Mouse (Mus musculus) CD4-positive helper T cell, adult 2 months (primary cell): ENCODE results near the gene Map3k4.
"Not testable (repeated sequence)": the region's sequence is repeated elsewhere in the genome, so short reads cannot be mapped to it uniquely, and the experiment has no call there.

ENCODE experiments used
- DNase-seq: peaks from one replicate; pipeline ENCODE4 v3.0.0-alpha.2; 2012; ENCODE audit warnings: low read depth, missing footprints, low spot score

Gene Map3k4

GRCm38 (mm10) chr17:12224551-12224950 is 94.0 kb downstream of the Map3k4 start:
- not testable (repeated sequence) for DNase-seq

DNA sequence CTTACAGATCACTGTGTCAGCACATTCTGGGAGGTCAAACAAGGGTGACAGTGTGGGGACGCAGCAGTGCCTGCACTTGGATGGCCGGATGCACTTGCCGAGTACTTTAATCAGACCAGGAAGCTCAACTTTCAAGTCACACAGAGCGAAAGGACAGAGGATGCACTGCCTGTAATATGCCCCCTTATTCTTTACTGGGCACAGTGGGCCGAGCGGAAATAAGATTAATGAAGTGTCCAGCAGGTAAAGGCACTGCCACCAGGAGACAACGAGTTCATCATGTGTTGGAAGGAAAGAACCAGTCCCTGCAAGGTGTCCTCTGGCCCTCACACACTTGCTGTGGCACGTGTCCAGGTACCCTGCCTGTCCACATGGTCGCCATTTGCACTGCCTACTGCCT is 94.5 kb downstream of the Map3k4 start:
- no peak for DNase-seq

DNA sequence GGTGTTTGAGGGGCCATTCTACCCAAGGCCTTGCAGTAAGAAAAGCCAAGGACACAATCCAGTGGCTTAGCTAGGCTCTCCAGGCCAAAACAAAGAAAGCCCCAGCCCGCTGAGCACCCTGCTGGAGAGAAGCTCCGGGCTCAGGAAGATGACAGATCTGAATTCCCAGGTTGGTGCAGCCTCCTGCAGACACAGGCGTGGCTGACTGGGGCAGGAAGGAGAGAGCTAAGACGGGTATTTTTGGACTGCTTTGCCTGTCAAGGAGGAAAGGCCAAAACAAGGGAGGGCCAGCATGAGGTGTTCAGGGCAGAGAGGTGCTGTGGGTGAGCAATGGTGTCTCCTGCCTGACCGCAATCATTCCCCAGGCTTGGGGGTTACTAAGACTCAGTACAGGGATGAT is 94.9 kb downstream of the Map3k4 start:
- no peak for DNase-seq

GRCm38 (mm10) chr17:12221926-12222325 is 96.7 kb downstream of the Map3k4 start:
- no peak for DNase-seq

- DNase-seq = no peak
Observed at GRCm38 (mm10) chr17:12216224-12216623, 102.4 kb downstream of the Map3k4 start.

DNA sequence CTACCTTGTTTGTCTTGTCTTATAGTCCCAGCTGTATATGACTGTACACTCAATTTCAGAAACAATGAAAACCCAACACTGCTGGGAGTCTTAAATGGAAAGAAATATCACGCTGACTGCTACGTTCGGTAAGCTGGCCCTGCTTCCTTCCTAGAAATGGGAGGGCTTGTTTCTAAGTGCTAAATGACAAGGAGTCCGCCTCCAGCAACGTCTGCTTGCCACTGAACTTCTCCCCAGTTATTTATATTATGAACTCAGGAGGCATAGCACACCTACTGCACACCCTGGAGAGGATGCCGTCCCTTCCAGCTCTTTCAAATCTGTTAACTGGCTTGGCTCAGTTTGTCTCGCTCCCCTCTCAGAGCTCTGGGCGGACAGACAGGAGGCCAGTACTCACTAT is 105.2 kb downstream of the Map3k4 start:
- DNase-seq = no peak

DNA sequence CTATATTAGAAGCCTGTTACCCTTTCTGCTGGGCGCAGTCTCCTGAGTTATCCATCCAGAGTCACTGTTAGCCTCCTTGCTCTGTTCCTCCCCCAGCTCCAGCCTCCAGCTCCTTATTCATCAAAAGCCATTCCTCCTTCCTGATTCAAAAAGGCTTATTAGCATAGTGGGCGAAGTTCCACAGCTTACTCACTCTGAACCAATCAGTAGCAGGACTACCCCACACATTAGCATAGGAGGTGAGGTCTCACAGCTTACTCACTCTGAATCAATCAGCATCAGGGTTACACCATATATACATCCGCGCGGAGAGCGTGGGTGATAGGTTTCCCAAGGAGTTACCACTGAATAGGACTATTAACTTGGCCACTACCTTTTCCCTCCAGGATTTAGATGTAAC is 106.3 kb downstream of the Map3k4 start:
- DNase-seq = no peak

GRCm38 (mm10) chr17:12211890-12212289 is 106.7 kb downstream of the Map3k4 start:
- no peak for DNase-seq

GRCm38 (mm10) chr17:12210544-12211132 is 108.0 kb downstream of the Map3k4 start:
- peak; percentile 67 for DNase-seq

GRCm38 (mm10) chr17:12209481-12209880 is 109.1 kb downstream of the Map3k4 start:
- no peak for DNase-seq

- DNase-seq = no peak
Observed at GRCm38 (mm10) chr17:12207022-12207548, 111.5 kb downstream of the Map3k4 start.

GRCm38 (mm10) chr17:12206248-12206647 is 112.3 kb downstream of the Map3k4 start:
- DNase-seq = no peak

- peak; percentile 54 for DNase-seq
Observed at GRCm38 (mm10) chr17:12205694-12206075, 112.9 kb downstream of the Map3k4 start.

DNA sequence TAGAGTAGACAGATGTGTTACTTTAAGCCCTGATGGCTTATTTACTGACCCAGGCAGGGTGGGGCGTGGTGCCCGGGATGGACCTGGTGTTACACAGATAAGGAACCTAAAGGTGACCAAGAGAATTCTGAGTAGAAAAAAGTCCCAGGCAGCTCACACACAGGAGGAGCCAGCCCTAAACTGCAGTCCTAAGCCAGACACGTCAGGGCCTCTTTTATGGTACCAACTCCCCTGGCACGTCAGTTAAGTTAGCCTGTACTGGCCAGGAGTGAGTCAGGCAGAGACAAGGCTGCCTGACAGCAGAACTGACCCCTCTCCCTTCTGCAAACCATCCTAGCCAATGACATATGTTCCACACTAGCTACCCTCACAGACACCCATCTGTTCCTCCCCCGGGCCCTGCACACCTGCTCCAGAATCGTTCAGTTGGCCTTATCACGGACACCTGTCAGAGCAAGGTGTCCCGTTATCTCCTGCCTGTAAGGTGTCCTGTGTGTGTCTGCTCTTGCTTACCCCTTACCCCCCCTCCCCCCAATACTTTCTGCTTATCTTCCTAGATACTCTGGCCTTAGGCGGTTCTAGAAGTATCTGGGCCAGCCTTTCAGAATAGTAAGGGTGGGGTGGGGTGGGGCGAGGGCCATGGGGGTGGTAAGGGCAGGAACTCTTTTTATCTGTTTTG is 113.4 kb downstream of the Map3k4 start:
- DNase-seq = no peak

DNA sequence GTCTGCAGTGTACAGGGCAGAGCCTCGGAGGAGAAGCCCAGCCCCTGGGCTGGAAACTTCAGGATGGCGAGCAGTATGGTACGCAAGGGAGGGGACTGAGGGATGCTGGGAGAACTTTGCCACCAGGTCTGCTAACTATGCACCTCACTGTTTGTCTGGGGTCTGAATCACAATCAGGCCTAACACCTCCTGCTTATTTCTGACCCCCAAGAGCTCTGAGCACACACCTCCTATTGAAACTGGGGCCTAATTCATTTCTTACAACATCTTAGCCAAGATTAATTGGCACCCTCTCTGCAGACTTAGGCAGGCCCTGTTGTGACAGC is 113.9 kb downstream of the Map3k4 start:
- no peak for DNase-seq

DNA sequence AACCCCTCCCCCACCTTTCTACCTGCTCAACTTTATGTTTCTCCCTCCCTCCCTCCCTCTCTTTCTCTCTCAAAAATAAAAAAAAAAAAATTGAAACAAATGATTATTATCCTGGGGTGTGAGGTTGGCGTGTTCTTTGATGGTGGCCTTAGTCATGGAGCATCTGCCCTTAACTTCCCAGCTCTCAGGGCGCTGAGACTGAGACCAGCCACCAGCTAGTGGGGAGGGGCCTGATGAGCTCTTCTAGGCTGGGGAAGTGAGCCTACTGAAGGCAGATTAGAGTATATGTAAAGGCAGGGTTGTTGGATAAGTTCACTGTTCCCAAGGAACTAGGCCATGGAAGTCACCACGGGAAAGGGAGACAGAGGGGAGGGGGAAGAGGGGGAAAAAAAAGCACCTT is 114.3 kb downstream of the Map3k4 start:
- no peak for DNase-seq

DNA sequence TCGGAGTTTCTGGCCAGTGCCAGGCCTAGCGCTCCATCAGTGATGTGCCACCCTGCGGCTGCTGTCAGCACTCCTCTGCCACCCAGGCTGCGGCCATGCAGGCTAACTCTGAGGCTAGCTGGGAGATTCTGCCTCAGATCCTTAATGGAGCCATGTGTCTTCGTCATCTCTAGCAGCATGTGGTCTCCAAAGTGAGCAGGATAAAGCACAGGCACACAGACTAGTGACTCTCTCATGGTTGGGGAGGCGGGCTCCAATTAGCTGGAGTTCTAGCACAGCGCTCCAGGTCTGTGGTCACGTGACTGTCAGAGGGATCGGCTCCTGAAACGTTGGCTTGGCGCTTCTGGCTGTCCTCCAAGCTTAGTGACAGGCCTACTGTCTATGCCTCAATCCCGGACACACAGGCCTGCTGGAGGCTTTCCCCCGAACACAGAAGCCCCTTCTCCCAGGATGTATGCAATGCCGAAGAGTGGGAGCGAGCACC is 115.1 kb downstream of the Map3k4 start:
- no peak for DNase-seq

DNA sequence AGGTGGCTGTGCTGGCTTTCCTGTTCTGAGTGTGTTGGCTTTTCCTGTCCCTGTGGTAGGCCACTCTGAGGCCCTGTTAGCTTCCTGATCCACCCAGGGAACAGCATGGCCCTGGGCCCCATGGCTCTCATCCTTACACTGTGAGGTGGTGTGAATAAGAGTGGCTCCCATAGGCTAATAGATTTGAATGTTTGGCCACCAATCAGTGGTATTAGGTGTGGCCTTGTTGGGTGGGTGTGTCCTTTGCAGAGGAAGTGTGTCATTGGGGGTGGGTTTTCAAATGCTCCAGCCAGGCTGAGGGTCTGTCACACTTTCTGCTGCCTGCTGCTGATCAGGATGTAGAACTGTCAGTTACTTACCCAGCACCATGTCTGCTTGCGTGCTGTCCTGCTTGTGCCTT is 117.5 kb downstream of the Map3k4 start:
- DNase-seq = no peak

DNA sequence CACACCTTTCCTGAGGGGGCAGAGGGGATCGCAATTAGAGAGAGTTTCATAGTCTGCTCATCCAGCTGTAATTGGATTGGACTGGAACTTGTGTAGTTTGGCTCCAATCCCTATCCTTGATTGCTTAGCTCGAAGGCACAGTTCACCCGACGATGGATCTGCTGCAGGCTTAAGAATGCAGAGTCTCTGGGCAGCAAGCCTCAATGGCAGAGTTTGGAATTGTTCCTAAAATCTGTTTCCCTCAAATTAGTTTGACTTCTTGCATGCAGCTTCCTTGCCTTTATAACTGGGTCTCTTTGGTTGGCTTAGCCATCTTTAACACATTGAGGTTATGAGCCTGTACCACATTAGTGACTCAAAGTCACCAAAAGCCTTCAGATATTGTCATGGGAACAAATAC is 118.7 kb downstream of the Map3k4 start:
- no peak for DNase-seq

- DNase-seq = no peak
Observed at GRCm38 (mm10) chr17:12195604-12196003, 123.0 kb downstream of the Map3k4 start.

DNA sequence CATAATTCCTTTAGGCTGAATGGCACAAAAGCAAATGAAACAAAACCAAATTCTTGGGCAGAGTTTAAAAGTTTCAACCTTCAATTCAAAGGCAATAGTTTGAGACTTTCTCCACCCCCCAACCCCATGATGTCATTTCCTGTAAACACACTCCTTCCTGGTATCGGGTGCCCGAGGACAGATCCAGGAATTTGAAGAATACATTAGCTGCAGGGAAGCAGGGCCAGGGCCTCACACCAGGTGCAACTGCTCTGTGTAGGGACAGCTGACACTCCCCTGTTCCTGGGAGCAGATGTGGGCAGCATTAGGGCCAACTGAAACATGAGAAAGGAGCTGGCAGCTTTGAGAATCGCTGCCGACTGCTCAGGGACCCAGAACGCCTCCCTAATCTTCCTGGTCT is 123.5 kb downstream of the Map3k4 start:
- DNase-seq = no peak

DNA sequence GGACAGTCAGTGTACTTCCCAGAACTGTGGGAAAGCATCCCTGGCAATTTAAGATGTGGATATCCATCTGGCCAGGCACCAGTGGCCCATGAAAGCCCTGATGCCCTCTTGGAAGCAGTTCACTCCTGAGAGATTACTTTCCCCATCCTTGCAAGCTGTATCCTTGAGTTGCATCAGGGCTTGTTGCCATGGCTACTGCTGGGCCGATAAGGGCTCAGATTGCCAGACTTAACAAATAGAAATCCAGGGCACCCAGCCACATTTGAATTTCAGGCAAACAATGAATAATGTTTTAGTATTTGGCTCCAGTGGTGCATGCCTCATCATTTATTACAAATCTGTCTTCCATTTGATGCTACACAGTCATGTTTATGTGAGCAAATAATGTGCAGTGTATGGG is 130.8 kb downstream of the Map3k4 start:
- no peak for DNase-seq

DNA sequence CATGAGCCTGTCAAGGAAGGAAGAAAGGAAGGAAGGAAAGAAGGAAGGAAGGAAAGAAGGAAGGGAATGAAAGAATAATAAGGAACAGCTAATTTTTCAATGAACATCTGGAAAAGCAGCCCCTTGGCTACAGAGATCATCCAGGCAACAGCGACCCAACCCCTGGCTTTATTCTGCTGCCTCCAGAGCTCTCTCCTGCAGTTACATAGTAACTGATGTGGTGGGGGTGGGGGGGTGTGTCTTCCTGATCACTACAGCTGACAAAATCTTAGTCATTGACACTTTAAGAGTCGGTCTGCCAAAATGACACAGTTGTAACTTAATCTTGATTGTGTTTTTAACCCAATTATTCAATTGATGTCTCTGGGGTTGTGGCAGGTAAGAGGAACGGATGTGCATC is 132.3 kb downstream of the Map3k4 start:
- no peak for DNase-seq
